Mouse (Mus musculus) myocyte (in vitro differentiated cells): ENCODE data around the gene Mapk1ip1. TPM values are rescaled to one million over a fixed set of nuclear protein-coding genes. Genes with fewer than 3 reads are reported as not detected.

ENCODE experiments used
- H3K27me3 ChIP-seq: one replicate; pipeline ENCODE4 v1.6.1; 2011; ENCODE audit not compliant: control insufficient read depth, insufficient read depth, insufficient read length
- H3K36me3 ChIP-seq: one replicate; pipeline ENCODE4 v1.6.1; 2011; ENCODE audit not compliant: control insufficient read depth, insufficient read depth
- H3K4me2 ChIP-seq: one replicate; pipeline ENCODE4 v1.6.1; 2011; ENCODE audit warnings: low read depth, control low read depth
- H3K4me3 ChIP-seq: one replicate; pipeline ENCODE4 v1.5.1; 2011; ENCODE audit warnings: mild to moderate bottlenecking, control low read depth, moderate library complexity
- H3K79me2 ChIP-seq: one replicate; pipeline ENCODE4 v1.6.1; 2011; ENCODE audit not compliant: control insufficient read depth, insufficient read depth
- H3ac ChIP-seq: one replicate; pipeline ENCODE4 v1.6.1; 2011; ENCODE audit not compliant: control insufficient read depth, insufficient read length
- CEBPB ChIP-seq: IDR thresholded peaks from 2 replicates; pipeline ENCODE4 v1.6.1; 2011; ENCODE audit warnings: mild to moderate bottlenecking, moderate library complexity; ENCODE audit not compliant: poor library complexity, insufficient read depth, severe bottlenecking
- E2F4 ChIP-seq: IDR thresholded peaks from one replicate; pipeline ENCODE4 v1.6.1; 2011; ENCODE audit warnings: mild to moderate bottlenecking, control low read depth, moderate library complexity; ENCODE audit not compliant: insufficient read depth
- MAX ChIP-seq: IDR thresholded peaks from one replicate; pipeline ENCODE4 v1.6.1; 2011; ENCODE audit warnings: low read depth, mild to moderate bottlenecking, control low read depth
- MYOD1 ChIP-seq, 3 experiments: IDR thresholded peaks; one replicate each; pipeline ENCODE4 v1.6.1; 2011; ENCODE audit warnings: control low read depth in 2 of 3, low read depth in 2 of 3, mild to moderate bottlenecking in 2 of 3, moderate library complexity in 1 of 3; ENCODE audit not compliant: insufficient read length in 2 of 3, control insufficient read depth in 1 of 3
- MYOG ChIP-seq, 3 experiments: IDR thresholded peaks; one replicate each; pipeline ENCODE4 v1.6.1; 2011; ENCODE audit warnings: control low read depth in 2 of 3, low read depth in 2 of 3, mild to moderate bottlenecking in 2 of 3; ENCODE audit not compliant: insufficient read length in 2 of 3, control insufficient read depth in 1 of 3, insufficient read depth in 1 of 3
- POLR2A ChIP-seq: IDR thresholded peaks from one replicate; pipeline ENCODE4 v1.6.1; 2011; ENCODE audit warnings: low read depth, mild to moderate bottlenecking, control low read depth, moderate library complexity; ENCODE audit not compliant: insufficient read length
- POLR2AphosphoS2 ChIP-seq: IDR thresholded peaks from one replicate; pipeline ENCODE4 v1.6.1; 2011; ENCODE audit warnings: low read depth, control low read depth; ENCODE audit not compliant: insufficient read length
- REST ChIP-seq: IDR thresholded peaks from one replicate; pipeline ENCODE4 v1.6.1; 2011; ENCODE audit warnings: mild to moderate bottlenecking, control low read depth, moderate library complexity; ENCODE audit not compliant: insufficient read depth, insufficient read length
- SRF ChIP-seq: IDR thresholded peaks from one replicate; pipeline ENCODE4 v1.6.1; 2011; ENCODE audit warnings: low read depth; ENCODE audit not compliant: control insufficient read depth, insufficient read length
- TCF12 ChIP-seq: IDR thresholded peaks from one replicate; pipeline ENCODE4 v1.6.1; 2011; ENCODE audit warnings: mild to moderate bottlenecking, control low read depth; ENCODE audit not compliant: poor library complexity, insufficient read depth, severe bottlenecking
- TCF3 ChIP-seq: IDR thresholded peaks from one replicate; pipeline ENCODE4 v1.6.1; 2011; ENCODE audit warnings: low read depth, control low read depth; ENCODE audit not compliant: insufficient read length
- USF1 ChIP-seq: IDR thresholded peaks from one replicate; pipeline ENCODE4 v1.6.1; 2011; ENCODE audit warnings: low read depth, mild to moderate bottlenecking, control low read depth, moderate library complexity
- polyA plus RNA-seq: library from polyadenylated mRNA; unstranded; fragments of >200 nt; fragmentation: generic; extraction: Trizol; gene quantifications from one replicate; pipeline ENCODE4 v1.2.1, GENCODE M21; 2012; ENCODE audit warnings: missing spikeins

Gene Mapk1ip1
- polyA plus RNA-seq, 1 experiment = 6.2 TPM

GRCm38 (mm10) chr7:138868316-138868715 lies 22.2 kb upstream of the Mapk1ip1 start:
- H3ac ChIP-seq = no peak overlapping the region
- H3K4me2 ChIP-seq = no peak overlapping the region
- TF ChIP-seq SRF (no peak), MYOG (IDR thresholded peaks at IDR 0.05; ENCODE audit: control insufficient read depth in 1 of 3, insufficient read depth in 1 of 3, insufficient read length in 2 of 3, low read depth in 2 of 3) (no peak), TCF12 (no peak)
- no peak overlapping the region for H3K4me3 ChIP-seq
- peaks cover 10% of the 10 kb centered on the region for H3K36me3 ChIP-seq
- H3K27me3 ChIP-seq = no peaks in the 10 kb centered on the region
- peaks cover 46% of the 10 kb centered on the region for H3K79me2 ChIP-seq

- peaks cover 56% of the 10 kb centered on the region for H3K79me2 ChIP-seq
- H3K27me3 ChIP-seq = no peaks in the 10 kb centered on the region
- H3K36me3 ChIP-seq = peaks cover 1% of the 10 kb centered on the region
- H3ac ChIP-seq = no peak overlapping the region
- H3K4me3 ChIP-seq = no peak overlapping the region
- TF ChIP-seq SRF (no peak), TCF12 (no peak), MAX (no peak), MYOD1 (IDR thresholded peaks at IDR 0.05; ENCODE audit: control insufficient read depth in 1 of 3, insufficient read length in 2 of 3, low read depth in 2 of 3) (no peak), USF1 (no peak), POLR2A (no peak), TCF3 (no peak), CEBPB (no peak), MYOG (IDR thresholded peaks at IDR 0.05; ENCODE audit: control insufficient read depth in 1 of 3, insufficient read depth in 1 of 3, insufficient read length in 2 of 3, low read depth in 2 of 3) (no peak), POLR2AphosphoS2 (no peak), E2F4 (no peak)
- H3K4me2 ChIP-seq = no peak overlapping the region
These were observed 21.2 kb upstream of the Mapk1ip1 start for GRCm38 (mm10) chr7:138867286-138867685.

- no peak overlapping the region for H3K4me2 ChIP-seq
- no peaks in the 10 kb centered on the region for H3K27me3 ChIP-seq
- H3K4me3 ChIP-seq = no peak overlapping the region
- no peak for TF ChIP-seq TCF3
- no peak for TF ChIP-seq MYOG (IDR thresholded peaks at IDR 0.05; ENCODE audit: control insufficient read depth in 1 of 3, insufficient read depth in 1 of 3, insufficient read length in 2 of 3, low read depth in 2 of 3)
- TF ChIP-seq E2F4 = no peak
- no peak for TF ChIP-seq TCF12
- TF ChIP-seq MYOD1 (IDR thresholded peaks at IDR 0.05; ENCODE audit: control insufficient read depth in 1 of 3, insufficient read length in 2 of 3, low read depth in 2 of 3) = no peak
- no peak for TF ChIP-seq SRF
- TF ChIP-seq USF1 = no peak
- TF ChIP-seq POLR2A = no peak
- TF ChIP-seq REST = no peak
- TF ChIP-seq CEBPB = no peak
- TF ChIP-seq MAX = no peak
- TF ChIP-seq POLR2AphosphoS2 = no peak
- no peaks in the 10 kb centered on the region for H3K36me3 ChIP-seq
- no peak overlapping the region for H3ac ChIP-seq
- peaks cover 75% of the 10 kb centered on the region for H3K79me2 ChIP-seq
These were observed 18.7 kb upstream of the Mapk1ip1 start for GRCm38 (mm10) chr7:138864776-138865175.

- H3K4me2 ChIP-seq = no peak overlapping the region
- TF ChIP-seq POLR2A (no peak), REST (no peak), MYOD1 (IDR thresholded peaks at IDR 0.05; ENCODE audit: control insufficient read depth in 1 of 3, insufficient read length in 2 of 3, low read depth in 2 of 3) (peak in 1 of 3 experiments; percentile 5), E2F4 (no peak)
- no peaks in the 10 kb centered on the region for H3K27me3 ChIP-seq
- no peak overlapping the region for H3K4me3 ChIP-seq
- H3K36me3 ChIP-seq = no peaks in the 10 kb centered on the region
- H3K79me2 ChIP-seq = peaks cover 80% of the 10 kb centered on the region
- no peak overlapping the region for H3ac ChIP-seq
These were observed 18.0 kb upstream of the Mapk1ip1 start for GRCm38 (mm10) chr7:138863950-138864572.

GRCm38 (mm10) chr7:138856670-138857069 lies 10.6 kb upstream of the Mapk1ip1 start:
- H3K36me3 ChIP-seq = peaks cover 14% of the 10 kb centered on the region
- no peak overlapping the region for H3K4me2 ChIP-seq
- H3K79me2 ChIP-seq = peaks cover 91% of the 10 kb centered on the region
- no peaks in the 10 kb centered on the region for H3K27me3 ChIP-seq
- TF ChIP-seq TCF12 (no peak), REST (no peak)
- no peak overlapping the region for H3ac ChIP-seq
- H3K4me3 ChIP-seq = no peak overlapping the region
